Mouse (Mus musculus) right cerebral cortex, postnatal 14 days (tissue): Measurements from ENCODE around the gene Pet2.

Source experiments
- DNase-seq: peaks from one replicate; pipeline ENCODE4 v3.0.0; 2022

The Pet2 gene

DNA sequence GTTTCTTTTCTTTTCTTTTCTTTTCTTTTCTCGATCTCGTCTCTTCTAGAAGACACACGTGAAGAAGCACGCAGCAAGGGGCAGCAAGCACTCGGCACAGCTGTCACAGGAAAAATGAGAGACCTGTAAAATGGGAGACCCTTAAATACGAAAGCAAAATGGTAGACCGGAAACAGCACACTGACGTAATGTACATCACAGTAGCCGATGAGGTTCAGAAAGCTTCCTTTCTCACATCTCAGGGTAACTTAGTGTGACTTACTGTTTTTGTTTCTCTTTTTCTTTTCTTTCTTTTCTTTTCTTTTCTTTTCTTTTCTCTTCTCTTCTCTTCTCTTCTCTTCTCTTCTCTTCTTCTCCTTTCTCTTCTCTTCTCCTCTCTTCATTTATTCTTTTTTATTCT, at the start of gene Pet2:
Pet2 (minus strand) TSS at position 101 of the 400 bp plus-strand sequence.
- no peak for DNase-seq
